In the genomic region with DNA sequence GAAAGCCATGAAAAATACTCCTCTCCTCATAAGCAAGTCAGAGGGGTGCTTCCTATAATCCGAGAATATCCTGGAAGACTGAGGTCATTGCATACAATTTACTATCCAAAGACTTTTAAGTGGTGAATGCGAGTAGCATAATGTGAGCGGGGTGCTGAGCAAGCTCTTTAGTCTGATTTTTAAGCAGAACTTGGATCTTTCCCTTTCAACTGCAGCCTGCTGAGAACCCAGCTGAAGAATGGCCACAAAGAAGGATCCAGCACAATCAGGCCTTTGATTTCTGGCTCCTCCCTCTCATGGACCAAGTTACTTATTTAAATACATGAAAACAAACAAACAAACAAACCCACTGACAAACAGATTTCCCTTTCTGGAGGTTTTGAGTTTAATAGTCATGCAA, we compare ENCODE assay signal across 13 mouse cellular contexts. TPM values are rescaled to one million over a fixed set of nuclear protein-coding genes. Genes with fewer than 3 reads are reported as not detected.
A peak's percentile ranks its signal among the peaks of the same experiment; 100 is the strongest.
DNase-seq lines count a peak whose midpoint lies in the region; ATAC-seq and TF ChIP-seq lines count a peak whose summit lies in the region.
"Had no signal": no experiment of that assay in that cellular context is flagged by ENCODE, and none has a peak within 500 bp of the region (broad histone marks: within the 10 kb centered on the region; RNA-seq: fewer than 3 reads in every experiment).

No protein-coding gene starts in this region.

- peak overlapping the region; percentile 77; the same call in 1 of the 2 replicates for H3K27ac ChIP-seq in cerebellum, adult 2 months (ENCODE audit: insufficient read depth, low read length)
- no peak overlapping the region for H3K27ac ChIP-seq in midbrain, embryonic 11.5 days (ENCODE audit: low read depth, low read length)
- no peak overlapping the region for H3K27ac ChIP-seq in midbrain, embryonic 10.5 days (replicated peaks)
- H3K27ac ChIP-seq in hindbrain, embryonic 14.5 days = peak overlapping the region; percentile 85
- H3K27ac ChIP-seq in neural tube, embryonic 15.5 days (replicated peaks) = peak overlapping the region; percentile 92
- H3K27ac ChIP-seq in liver, embryonic 12.5 days = no peak overlapping the region
- H3K27ac ChIP-seq: limb, embryonic 15.5 days had no signal

- H3K9me3 ChIP-seq in midbrain, embryonic 11.5 days (ENCODE audit: control insufficient read depth, low read length) = no peaks in the 10 kb centered on the region
- H3K9me3 ChIP-seq in midbrain, embryonic 10.5 days (replicated peaks) = peaks cover 9% of the 10 kb centered on the region
- H3K9me3 ChIP-seq in hindbrain, embryonic 14.5 days (ENCODE audit: control insufficient read depth, low read length) = peaks cover 6% of the 10 kb centered on the region; the same call in 1 of the 2 replicates
- H3K9me3 ChIP-seq in neural tube, embryonic 15.5 days (replicated peaks) = no peaks in the 10 kb centered on the region; the same call in 1 of the 2 replicates
- H3K9me3 ChIP-seq in liver, embryonic 12.5 days (replicated peaks) = peaks cover 7% of the 10 kb centered on the region
- H3K9me3 ChIP-seq: limb, embryonic 15.5 days had no signal

- no peak overlapping the region for H3K9ac ChIP-seq in midbrain, embryonic 11.5 days (ENCODE audit: low read length)
- peak overlapping the region; percentile 67 for H3K9ac ChIP-seq in hindbrain, embryonic 14.5 days
- H3K9ac ChIP-seq in neural tube, embryonic 15.5 days (replicated peaks) = peak overlapping the region; percentile 85; the same call in 1 of the 2 replicates
- no peak overlapping the region for H3K9ac ChIP-seq in liver, embryonic 12.5 days
- H3K9ac ChIP-seq: limb, embryonic 15.5 days had no signal

- DNase-seq in cerebellum, adult 2 months = peak; percentile 29 to 40
- DNase-seq in cerebellum, postnatal 4 days (ENCODE audit: low spot score in 2 of 2) = no peak
- DNase-seq in midbrain, embryonic 11.5 days (ENCODE audit: low spot score, missing footprints) = no peak
- no peak for DNase-seq in midbrain, embryonic 10.5 days (ENCODE audit: low spot score)
- peak; percentile 33 for DNase-seq in hindbrain, embryonic 14.5 days (ENCODE audit: low spot score)
- DNase-seq in heart, postnatal 36 days = no peak
- DNase-seq: gastrocnemius, postnatal 36 days; kidney, postnatal 4 days; thymus, adult 2 months had no signal

- no peak for ATAC-seq in midbrain, embryonic 11.5 days (ENCODE audit: low FRiP score)
- ATAC-seq in hindbrain, embryonic 14.5 days (ENCODE audit: low FRiP score) = no peak
- no peak for ATAC-seq in neural tube, embryonic 15.5 days (ENCODE audit: low FRiP score)
- ATAC-seq in liver, embryonic 12.5 days = no peak

- no peaks in the 10 kb centered on the region; the same call in 1 of the 2 replicates for H3K4me1 ChIP-seq in cerebellum, adult 2 months (ENCODE audit: control insufficient read depth, insufficient read depth, low read length)
- 0 out of 2 replicates have a peak, but pooled peaks cover 3% of the 10 kb centered on the region for H3K4me1 ChIP-seq in midbrain, embryonic 11.5 days (ENCODE audit: control insufficient read depth, insufficient read depth, low read length)
- H3K4me1 ChIP-seq in midbrain, embryonic 10.5 days = peaks cover 17% of the 10 kb centered on the region
- 0 out of 2 replicates have a peak, but pooled peaks cover 11% of the 10 kb centered on the region for H3K4me1 ChIP-seq in hindbrain, embryonic 14.5 days (replicated peaks; ENCODE audit: control insufficient read depth, insufficient read depth, low read length)
- peaks cover 27% of the 10 kb centered on the region for H3K4me1 ChIP-seq in neural tube, embryonic 15.5 days
- no peaks in the 10 kb centered on the region; the same call in 1 of the 2 replicates for H3K4me1 ChIP-seq in liver, embryonic 12.5 days

- peak overlapping the region; percentile 73 for H3K4me3 ChIP-seq in cerebellum, adult 2 months (replicated peaks; ENCODE audit: insufficient read depth, low read depth, low read length)
- no peak overlapping the region for H3K4me3 ChIP-seq in midbrain, embryonic 11.5 days (ENCODE audit: low read depth, low read length)
- H3K4me3 ChIP-seq in midbrain, embryonic 10.5 days = no peak overlapping the region; the same call in 1 of the 2 replicates
- peak overlapping the region; percentile 55 for H3K4me3 ChIP-seq in hindbrain, embryonic 14.5 days (replicated peaks; ENCODE audit: low read length)
- peak overlapping the region; percentile 82 for H3K4me3 ChIP-seq in neural tube, embryonic 15.5 days (replicated peaks)
- no peak overlapping the region for H3K4me3 ChIP-seq in liver, embryonic 12.5 days

- TF ChIP-seq POLR2A in cerebellum, adult 2 months (IDR thresholded peaks at IDR 0.05; ENCODE audit: borderline replicate concordance, insufficient read depth, low read length) = peak; percentile 9; the same call in 1 of the 2 replicates

- TF ChIP-seq CTCF in cerebellum, adult 2 months (IDR thresholded peaks at IDR 0.05; ENCODE audit: borderline replicate concordance, insufficient read depth, low read depth, low read length) = no peak

- WGBS in cerebellum, adult 2 months = 16% methylated on average over 3 of the region's 3 CpGs
- 61% methylated on average over 3 of the region's 3 CpGs for WGBS in midbrain, embryonic 11.5 days
- WGBS in midbrain, embryonic 10.5 days = 71% methylated on average over 3 of the region's 3 CpGs
- WGBS in hindbrain, embryonic 14.5 days = 44% methylated on average over 3 of the region's 3 CpGs
- 48% methylated on average over 3 of the region's 3 CpGs for WGBS in neural tube, embryonic 15.5 days
- 65% methylated on average over 3 of the region's 3 CpGs for WGBS in liver, embryonic 12.5 days (ENCODE audit: insufficient replicate concordance)

- H3K36me3 ChIP-seq in midbrain, embryonic 11.5 days (ENCODE audit: control insufficient read depth, insufficient read depth, low read length) = no peaks in the 10 kb centered on the region
- H3K36me3 ChIP-seq in midbrain, embryonic 10.5 days = no peaks in the 10 kb centered on the region; the same call in 1 of the 2 replicates
- H3K36me3 ChIP-seq in hindbrain, embryonic 14.5 days (replicated peaks; ENCODE audit: control insufficient read depth, insufficient read depth) = peaks cover 14% of the 10 kb centered on the region
- H3K36me3 ChIP-seq in neural tube, embryonic 15.5 days = no peaks in the 10 kb centered on the region; the same call in 1 of the 2 replicates
- no peaks in the 10 kb centered on the region for H3K36me3 ChIP-seq in liver, embryonic 12.5 days
- H3K36me3 ChIP-seq: limb, embryonic 15.5 days had no signal

- H3K4me2 ChIP-seq in midbrain, embryonic 11.5 days = peak overlapping the region; percentile 49; the same call in 1 of the 2 replicates
- peak overlapping the region; percentile 57 for H3K4me2 ChIP-seq in hindbrain, embryonic 14.5 days (replicated peaks)
- H3K4me2 ChIP-seq in neural tube, embryonic 15.5 days = peak overlapping the region; percentile 57
- H3K4me2 ChIP-seq in liver, embryonic 12.5 days = no peak overlapping the region

- no peaks in the 10 kb centered on the region for H3K27me3 ChIP-seq in cerebellum, adult 2 months (ENCODE audit: control insufficient read depth, insufficient read depth, low read length)
- H3K27me3 ChIP-seq in midbrain, embryonic 11.5 days (ENCODE audit: control insufficient read depth, insufficient read depth, low read length) = no peaks in the 10 kb centered on the region
- no peaks in the 10 kb centered on the region for H3K27me3 ChIP-seq in midbrain, embryonic 10.5 days (ENCODE audit: low read depth, poor library complexity, severe bottlenecking)
- no peaks in the 10 kb centered on the region for H3K27me3 ChIP-seq in hindbrain, embryonic 14.5 days (ENCODE audit: control insufficient read depth, insufficient read depth, low read length)
- no peaks in the 10 kb centered on the region for H3K27me3 ChIP-seq in neural tube, embryonic 15.5 days (replicated peaks)
- peaks cover 8% of the 10 kb centered on the region for H3K27me3 ChIP-seq in liver, embryonic 12.5 days (replicated peaks)

- intact Hi-C loops in heart, postnatal 36 days (cut with DNase I) = no loop called here

RNA-seq across cellular contexts. Expression of a gene that starts 0.9 kb away (rescaled TPM):
- polyA plus RNA-seq in cerebellum, adult 2 months (2012; rRNA removed) = 237 and 254 TPM in 2 replicates
- polyA plus RNA-seq in midbrain, embryonic 11.5 days (2014; fragmentation: Nextera tagmentation; extraction: Ambion mirVana) = 63.1 and 73.8 TPM in 2 replicates
- 25.3 and 45.8 TPM in 2 replicates for polyA plus RNA-seq in midbrain, embryonic 10.5 days (2016; fragmentation: Nextera tagmentation; extraction: Ambion mirVana)
- polyA plus RNA-seq in hindbrain, embryonic 14.5 days (2014; fragmentation: Nextera tagmentation; extraction: Ambion mirVana) = 116 and 126 TPM in 2 replicates
- 102 and 123 TPM in 2 replicates for polyA plus RNA-seq in neural tube, embryonic 15.5 days (2015; fragmentation: Nextera tagmentation; extraction: Ambion mirVana)
- 0.30 TPM in 1 of 2 replicates, not detected in the other for polyA plus RNA-seq in liver, embryonic 12.5 days (2016; fragmentation: Nextera tagmentation; extraction: Ambion mirVana)
- under 1 TPM in 1 of 2 experiments, not detected in 1; 0.64 TPM for total RNA-seq in heart, postnatal 36 days (2021)
- total RNA-seq: monocyte, adult 5-6 weeks had no signal

RNA-seq across cellular contexts. Expression of a gene that starts 59.2 kb away (rescaled TPM):
- polyA plus RNA-seq in cerebellum, adult 2 months (2012; rRNA removed) = 115 and 120 TPM in 2 replicates
- 12.1 and 14.8 TPM in 2 replicates for polyA plus RNA-seq in midbrain, embryonic 11.5 days (2014; fragmentation: Nextera tagmentation; extraction: Ambion mirVana)
- 9.3 and 12.1 TPM in 2 replicates for polyA plus RNA-seq in midbrain, embryonic 10.5 days (2016; fragmentation: Nextera tagmentation; extraction: Ambion mirVana)
- polyA plus RNA-seq in hindbrain, embryonic 14.5 days (2014; fragmentation: Nextera tagmentation; extraction: Ambion mirVana) = 38.1 and 41.3 TPM in 2 replicates
- polyA plus RNA-seq in neural tube, embryonic 15.5 days (2015; fragmentation: Nextera tagmentation; extraction: Ambion mirVana) = 33.8 and 39.5 TPM in 2 replicates
- polyA plus RNA-seq in liver, embryonic 12.5 days (2016; fragmentation: Nextera tagmentation; extraction: Ambion mirVana) = 6.0 and 6.4 TPM in 2 replicates
- total RNA-seq in heart, postnatal 36 days (2021) = 1 to 10 TPM; 7.6 to 10.0 TPM

Comparison
In these comparisons a context has a peak if more than half of its experiments do, and no peak if none do; other contexts are left out.
1. DNase-seq: peak in cerebellum, adult 2 months (2 of 2) and hindbrain, embryonic 14.5 days (single experiment); none in cerebellum, postnatal 4 days (0 of 2), midbrain, embryonic 11.5 days (single experiment), midbrain, embryonic 10.5 days (single experiment) and heart, postnatal 36 days (0 of 2).
2. H3K27ac ChIP-seq: peak in cerebellum, adult 2 months (single experiment), hindbrain, embryonic 14.5 days (single experiment) and neural tube, embryonic 15.5 days (single experiment); none in midbrain, embryonic 11.5 days (single experiment), midbrain, embryonic 10.5 days (single experiment) and liver, embryonic 12.5 days (single experiment).
3. H3K4me3 ChIP-seq: peak in cerebellum, adult 2 months (single experiment), hindbrain, embryonic 14.5 days (single experiment) and neural tube, embryonic 15.5 days (single experiment); none in midbrain, embryonic 11.5 days (single experiment), midbrain, embryonic 10.5 days (single experiment) and liver, embryonic 12.5 days (single experiment).
4. H3K9ac ChIP-seq: peak in hindbrain, embryonic 14.5 days (single experiment) and neural tube, embryonic 15.5 days (single experiment); none in midbrain, embryonic 11.5 days (single experiment) and liver, embryonic 12.5 days (single experiment).
5. RNA of a gene that starts 0.9 kb away (polyA plus RNA-seq): 237 to 254 TPM in cerebellum, adult 2 months, 102 to 123 TPM in neural tube, embryonic 15.5 days, 116 to 126 TPM in hindbrain, embryonic 14.5 days, 63.1 to 73.8 TPM in midbrain, embryonic 11.5 days and 25.3 to 45.8 TPM in midbrain, embryonic 10.5 days; 0.30 TPM in liver, embryonic 12.5 days; every median in the first group is over 10 times any median in the second.